Mouse (Mus musculus) bone marrow, adult 2 months (tissue): ENCODE measurements around the gene Gng2. TPM values are rescaled to one million over a fixed set of nuclear protein-coding genes. Genes with fewer than 3 reads are reported as not detected.

Source experiments
- H3K27ac ChIP-seq: fragments of 200-500 bp; 2 replicates; pipeline ENCODE4 v1.5.1; 2012; ENCODE audit warnings: low read depth, mild to moderate bottlenecking, control low read depth, inconsistent platforms, low read length; ENCODE audit not compliant: control insufficient read depth, poor library complexity, insufficient read depth
- H3K4me1 ChIP-seq: fragments of 200-500 bp; 2 replicates; pipeline ENCODE4 v1.6.1; 2011; ENCODE audit warnings: low read length; ENCODE audit not compliant: control insufficient read depth, insufficient read depth
- H3K4me3 ChIP-seq: fragments of 200-500 bp; replicated peaks from 2 replicates; pipeline ENCODE3; 2011; ENCODE audit warnings: mild to moderate bottlenecking, low read depth, low read length, control low read depth; ENCODE audit not compliant: control insufficient read depth
- CTCF ChIP-seq: fragments of 200-500 bp; IDR thresholded peaks from 2 replicates; pipeline ENCODE4 v1.5.1; 2011; ENCODE audit warnings: low read length, control low read depth; ENCODE audit not compliant: control insufficient read depth, insufficient read depth
- POLR2A ChIP-seq: fragments of 200-500 bp; IDR thresholded peaks from 2 replicates; pipeline ENCODE4 v1.6.1; 2011; ENCODE audit warnings: low read depth, mild to moderate bottlenecking, control low read depth, low read length, borderline replicate concordance; ENCODE audit not compliant: control insufficient read depth
- whole genome bisulfite sequencing: fragments of 180-500 bp; shearing (Covaris S2); methylation state at CpG from one replicate; pipeline ENCODE4 v1.1.7; 2018; 5-methylcytosine and 5-hydroxymethylcytosine counted together
- polyA plus RNA-seq: library from polyadenylated mRNA; stranded (reverse); fragments of >200 nt; gene quantifications from 2 replicates; pipeline ENCODE4 v1.2.4, GENCODE M21; 2011; ENCODE audit warnings: low replicate concordance; ENCODE audit not compliant: missing spikeins, insufficient read depth, insufficient read length

Gene Gng2
- polyA plus RNA-seq, 1 experiment, result 23.1 TPM

- TF ChIP-seq CTCF, result no peak
- no peak for TF ChIP-seq POLR2A
- WGBS, result 48% methylated on average over 15 of the region's 15 CpGs
- Histone ChIP-seq H3K4me1 (peaks cover 3% of the 10 kb centered on the region), H3K4me3 (no peak overlapping the region), H3K27ac (no peak overlapping the region)
Observed at GRCm38 (mm10) chr14:19961924-19962915, 15.2 kb downstream of the Gng2 start.

- H3K4me3 ChIP-seq, result no peak overlapping the region
- 85% methylated on average over 9 of the region's 9 CpGs for WGBS
- H3K4me1 ChIP-seq, result peaks cover 2% of the 10 kb centered on the region; the same call in 1 of the 2 replicates
- no peak for TF ChIP-seq POLR2A
- TF ChIP-seq CTCF, result no peak
- H3K27ac ChIP-seq, result no peak overlapping the region
Observed at GRCm38 (mm10) chr14:19959860-19960259, 17.6 kb downstream of the Gng2 start.

- no peak overlapping the region for H3K4me3 ChIP-seq
- no peak overlapping the region for H3K27ac ChIP-seq
- TF ChIP-seq CTCF (no peak), POLR2A (no peak)
- 52% methylated on average over 7 of the region's 7 CpGs for WGBS
- H3K4me1 ChIP-seq, result no peaks in the 10 kb centered on the region
Observed at GRCm38 (mm10) chr14:19955077-19955476, 22.4 kb downstream of the Gng2 start.

GRCm38 (mm10) chr14:19950812-19951211, 26.6 kb downstream of the Gng2 start:
- Histone ChIP-seq H3K4me1 (no peaks in the 10 kb centered on the region), H3K4me3 (no peak overlapping the region), H3K27ac (no peak overlapping the region)
- TF ChIP-seq POLR2A, result no peak
- no peak for TF ChIP-seq CTCF
- WGBS, result 38% methylated on average over 4 of the region's 4 CpGs

GRCm38 (mm10) chr14:19949475-19949874, 28.0 kb downstream of the Gng2 start:
- H3K4me3 ChIP-seq, result no peak overlapping the region
- 64% methylated on average over 2 of the region's 2 CpGs for WGBS
- H3K27ac ChIP-seq, result no peak overlapping the region
- no peaks in the 10 kb centered on the region for H3K4me1 ChIP-seq
- TF ChIP-seq CTCF, result no peak
- TF ChIP-seq POLR2A, result no peak

- 78% methylated on average over 7 of the region's 7 CpGs for WGBS
Observed at GRCm38 (mm10) chr14:19946221-19946620, 31.2 kb downstream of the Gng2 start.

GRCm38 (mm10) chr14:19942732-19943131, 34.7 kb downstream of the Gng2 start:
- 65% methylated on average over 3 of the region's 3 CpGs for WGBS
- TF ChIP-seq POLR2A (no peak), CTCF (no peak)
- no peak overlapping the region for H3K27ac ChIP-seq
- H3K4me1 ChIP-seq, result no peaks in the 10 kb centered on the region
- no peak overlapping the region for H3K4me3 ChIP-seq

More at GRCm38 (mm10) chr14:19946221-19946620, 31.2 kb downstream of the Gng2 start:
- H3K4me3 ChIP-seq, result no peak overlapping the region
- TF ChIP-seq CTCF, result no peak
- no peak overlapping the region for H3K27ac ChIP-seq
- no peaks in the 10 kb centered on the region for H3K4me1 ChIP-seq

GRCm38 (mm10) chr14:19942329-19942728, 35.1 kb downstream of the Gng2 start:
- WGBS, result 54% methylated on average over 4 of the region's 4 CpGs
- Histone ChIP-seq H3K4me3 (no peak overlapping the region), H3K27ac (no peak overlapping the region), H3K4me1 (no peaks in the 10 kb centered on the region)
- no peak for TF ChIP-seq CTCF
- TF ChIP-seq POLR2A, result no peak

GRCm38 (mm10) chr14:19940066-19940465, 37.4 kb downstream of the Gng2 start:
- Histone ChIP-seq H3K4me3 (no peak overlapping the region), H3K4me1 (no peaks in the 10 kb centered on the region), H3K27ac (no peak overlapping the region)
- 79% methylated on average over 1 of the region's 1 CpGs for WGBS
- TF ChIP-seq POLR2A (no peak), CTCF (no peak)
